Mouse (Mus musculus) neural tube, embryonic 11.5 days (tissue): ENCODE results near the gene Creld2. TPM values are rescaled to one million over a fixed set of nuclear protein-coding genes. Genes with fewer than 3 reads are reported as not detected.
A peak's percentile ranks its signal among the peaks of the same experiment; 100 is the strongest.

Experiments used
- ATAC-seq: fragments of 200-750 bp; cut with Nextera tagmentation; 2 replicates; pipeline ENCODE4 v1.8.0; 2017; ENCODE audit warnings: moderate number of reproducible peaks, mild to moderate bottlenecking, moderate TSS enrichment, moderate library complexity; ENCODE audit not compliant: insufficient read depth, low FRiP score, low TSS enrichment
- DNase-seq: peaks from one replicate; pipeline ENCODE4 v3.0.0-alpha.2; 2015; ENCODE audit warnings: low spot score
- H3K27ac ChIP-seq: fragments of 300-500 bp; sonication (generic); 2 replicates; pipeline ENCODE4 v1.5.1; 2014; ENCODE audit warnings: low read depth, mild to moderate bottlenecking, low read length
- H3K27me3 ChIP-seq: fragments of 300-500 bp; sonication (generic); 2 replicates; pipeline ENCODE4 v1.6.1; 2014; ENCODE audit warnings: mild to moderate bottlenecking, low read length, mixed read lengths; ENCODE audit not compliant: control insufficient read depth, insufficient read depth
- H3K36me3 ChIP-seq: fragments of 300-500 bp; sonication (generic); 2 replicates; pipeline ENCODE4 v1.6.1; 2014; ENCODE audit warnings: mild to moderate bottlenecking, low read length, moderate library complexity, mixed read lengths; ENCODE audit not compliant: control insufficient read depth, insufficient read depth
- H3K4me1 ChIP-seq: fragments of 300-500 bp; sonication (generic); 2 replicates; pipeline ENCODE4 v1.6.1; 2014; ENCODE audit warnings: low read length, mixed read lengths; ENCODE audit not compliant: control insufficient read depth, insufficient read depth
- H3K4me2 ChIP-seq: fragments of 300-500 bp; sonication (generic); 2 replicates; pipeline ENCODE4 v1.6.1; 2014; ENCODE audit warnings: low read depth, mild to moderate bottlenecking, moderate library complexity
- H3K4me3 ChIP-seq: fragments of 300-500 bp; sonication (generic); 2 replicates; pipeline ENCODE4 v1.5.1; 2014; ENCODE audit warnings: low read depth, low read length
- H3K9ac ChIP-seq: fragments of 300-500 bp; sonication (generic); 2 replicates; pipeline ENCODE4 v1.6.1; 2014; ENCODE audit warnings: mild to moderate bottlenecking, low read length
- H3K9me3 ChIP-seq: fragments of 300-500 bp; sonication (generic); 2 replicates; pipeline ENCODE4 v1.6.1; 2016; ENCODE audit warnings: low read length; ENCODE audit not compliant: control insufficient read depth
- WGBS: fragments of 180-500 bp; shearing (Covaris S2); extraction: QIAGEN DNeasy Blood & Tissue Kit; methylation state at CpG from one replicate; pipeline ENCODE4 v1.1.7; 2014; 5-methylcytosine and 5-hydroxymethylcytosine counted together
- polyA plus RNA-seq: library from polyadenylated mRNA; unstranded; fragments of >200 nt; fragmentation: Nextera tagmentation; extraction: Ambion mirVana; gene quantifications from 2 replicates; pipeline ENCODE4 v1.2.1, GENCODE M21; 2014

Creld2 gene
- polyA plus RNA-seq, 1 experiment from 2014 or later, result 96.4 TPM

DNA sequence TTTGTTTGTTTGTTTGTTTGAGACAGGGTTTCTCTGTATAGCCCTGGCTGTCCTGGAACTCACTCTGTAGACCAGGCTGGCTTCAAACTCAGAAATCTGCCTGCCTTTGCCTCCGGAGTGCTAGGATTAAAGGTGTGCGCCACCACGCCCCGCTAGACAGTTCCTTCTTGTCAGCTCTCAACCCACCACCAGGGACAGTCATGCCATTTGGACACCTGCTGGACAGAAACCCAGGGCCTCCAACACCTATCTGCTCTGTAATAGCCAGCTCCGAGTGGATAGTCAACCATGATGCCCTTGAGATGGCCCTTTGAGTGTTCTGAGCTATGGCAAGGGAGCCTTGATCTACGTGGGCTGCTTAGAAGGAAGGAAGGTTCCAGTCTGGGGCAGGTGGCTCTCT, 16.6 kb downstream of the Creld2 start:
- H3K27ac ChIP-seq, result no peak overlapping the region
- H3K4me1 ChIP-seq, result peaks cover 12% of the 10 kb centered on the region
- H3K4me2 ChIP-seq, result no peak overlapping the region
- 81% methylated on average over 6 of the region's 6 CpGs for WGBS
- ATAC-seq, result no peak
- no peak overlapping the region for H3K4me3 ChIP-seq
- H3K9ac ChIP-seq, result no peak overlapping the region
- no peaks in the 10 kb centered on the region for H3K9me3 ChIP-seq
- no peaks in the 10 kb centered on the region for H3K36me3 ChIP-seq
- no peaks in the 10 kb centered on the region for H3K27me3 ChIP-seq
- no peak for DNase-seq

DNA sequence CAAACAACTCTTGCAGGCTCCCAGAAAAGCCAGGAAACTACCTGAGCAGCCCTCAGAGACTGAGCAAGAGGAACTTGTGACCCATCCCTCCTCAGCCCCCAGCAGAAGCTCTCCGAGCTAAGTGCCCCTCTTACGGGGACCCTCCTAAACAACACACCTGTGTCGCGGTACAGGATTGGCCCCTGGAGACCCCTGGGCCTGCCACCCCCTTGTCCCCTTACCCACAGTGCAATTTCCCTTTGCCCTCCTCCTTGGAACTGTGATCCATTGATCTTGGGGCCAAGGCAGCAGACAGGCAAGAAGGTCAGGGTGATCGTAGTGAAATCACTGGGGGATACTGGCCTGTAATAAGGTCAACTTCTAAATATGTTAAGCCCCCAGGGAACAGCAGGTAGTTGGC, 17.1 kb downstream of the Creld2 start:
- WGBS, result 71% methylated on average over 5 of the region's 5 CpGs
- DNase-seq (no peak), ATAC-seq (no peak)
- Histone ChIP-seq H3K9me3 (no peaks in the 10 kb centered on the region), H3K4me2 (no peak overlapping the region), H3K27ac (no peak overlapping the region), H3K36me3 (no peaks in the 10 kb centered on the region), H3K4me3 (no peak overlapping the region), H3K9ac (no peak overlapping the region), H3K27me3 (no peaks in the 10 kb centered on the region), H3K4me1 (peaks cover 12% of the 10 kb centered on the region)

DNA sequence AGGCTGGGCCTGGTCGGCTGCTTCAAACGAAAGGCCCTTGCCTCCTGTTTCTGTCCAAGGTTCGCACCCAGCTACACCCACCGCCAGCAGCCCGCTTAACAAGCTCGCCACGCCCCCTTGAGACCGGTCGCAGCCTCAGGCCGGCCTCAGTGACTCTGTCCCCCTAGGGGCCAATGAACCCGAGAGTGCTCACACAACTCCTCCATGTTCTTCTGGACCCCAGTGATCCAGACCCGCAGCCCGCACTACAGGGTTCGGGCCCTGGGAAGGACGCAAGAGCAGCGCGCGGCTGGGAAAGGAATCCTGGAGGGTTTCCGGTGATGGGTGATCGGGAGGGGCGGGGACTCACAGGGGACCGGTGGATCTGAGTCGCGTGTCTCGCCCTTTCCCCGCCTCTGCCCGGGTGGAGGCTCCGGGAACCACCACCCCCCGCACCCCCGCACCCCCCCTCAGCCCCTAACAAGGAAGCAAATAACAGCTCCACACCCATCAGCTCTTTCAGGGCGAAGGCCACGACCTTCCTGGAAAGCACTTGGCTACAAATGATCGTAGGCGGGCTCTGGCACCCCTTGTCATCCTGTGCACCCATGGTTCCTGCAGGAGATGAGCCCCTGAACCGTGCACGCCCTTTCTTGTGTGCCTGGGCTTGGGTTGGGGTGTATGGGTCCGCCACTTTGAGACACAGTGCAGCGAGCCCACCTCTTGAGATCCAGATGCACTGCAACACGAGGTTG, 17.9 kb downstream of the Creld2 start:
- ATAC-seq (peak; percentile 56), DNase-seq (peak; percentile 69)
- peak overlapping the region; percentile 81 for H3K4me2 ChIP-seq
- H3K4me1 ChIP-seq, result peaks cover 12% of the 10 kb centered on the region
- no peaks in the 10 kb centered on the region for H3K27me3 ChIP-seq
- H3K9me3 ChIP-seq, result no peaks in the 10 kb centered on the region
- no peaks in the 10 kb centered on the region for H3K36me3 ChIP-seq
- 1% methylated on average over 32 of the region's 39 CpGs for WGBS
- peak overlapping the region; percentile 43 for H3K4me3 ChIP-seq
- peak overlapping the region; percentile 47 for H3K9ac ChIP-seq
- H3K27ac ChIP-seq, result no peak overlapping the region

DNA sequence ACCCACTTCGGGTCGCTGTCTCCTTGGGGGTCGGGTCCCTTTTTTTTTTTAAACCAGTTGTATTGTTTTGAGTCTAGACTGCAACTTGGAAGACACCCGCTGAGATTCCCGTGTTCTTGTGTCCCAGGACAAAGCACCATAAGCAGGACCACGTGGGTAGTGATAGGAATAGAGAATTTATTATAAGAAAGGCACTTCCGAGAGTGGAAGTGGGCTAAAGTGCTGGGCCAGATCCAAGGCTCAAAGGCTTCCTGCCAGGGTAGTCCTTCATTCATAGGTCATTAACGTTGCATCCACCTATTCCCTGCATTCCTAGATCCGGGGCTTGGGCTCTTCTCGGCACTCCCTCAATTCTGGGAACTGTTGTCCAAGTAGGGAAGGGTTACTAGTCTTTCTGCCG, 18.5 kb downstream of the Creld2 start:
- Histone ChIP-seq H3K36me3 (no peaks in the 10 kb centered on the region), H3K4me3 (peak overlapping the region; percentile 43), H3K9ac (peak overlapping the region; percentile 47), H3K27me3 (no peaks in the 10 kb centered on the region), H3K27ac (no peak overlapping the region), H3K4me1 (peaks cover 12% of the 10 kb centered on the region), H3K4me2 (peak overlapping the region; percentile 81), H3K9me3 (no peaks in the 10 kb centered on the region)
- no peak for DNase-seq
- no peak for ATAC-seq
- WGBS, result 1% methylated on average over 11 of the region's 11 CpGs

DNA sequence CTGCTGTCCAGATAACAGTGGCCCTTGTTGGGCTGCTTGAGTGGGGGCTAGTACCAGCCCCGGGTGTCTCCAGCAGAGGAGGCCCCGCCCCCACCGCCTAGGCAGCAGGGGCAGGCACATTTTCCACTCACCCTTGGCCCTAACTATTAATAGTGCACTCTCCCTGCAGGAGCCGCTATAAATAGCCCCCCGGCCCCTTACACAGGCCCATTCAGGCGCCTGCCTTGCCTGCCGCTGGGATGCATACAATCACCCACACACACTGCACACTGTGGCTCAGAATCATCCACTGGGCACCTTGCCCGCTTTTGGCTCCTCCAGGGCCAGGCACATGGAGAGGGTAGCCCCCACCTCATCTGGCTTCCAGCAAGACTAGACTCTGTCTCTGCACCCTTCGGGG, 19.8 kb downstream of the Creld2 start:
- DNase-seq (peak; percentile 18), ATAC-seq (peak; percentile 64; the same call in 1 of the 2 replicates)
- Histone ChIP-seq H3K9me3 (no peaks in the 10 kb centered on the region), H3K27me3 (no peaks in the 10 kb centered on the region), H3K4me3 (no peak overlapping the region), H3K4me1 (peaks cover 12% of the 10 kb centered on the region), H3K4me2 (no peak overlapping the region), H3K36me3 (no peaks in the 10 kb centered on the region), H3K27ac (0 out of 2 replicates have a peak overlapping the region, but pooled peaks have one; percentile 60), H3K9ac (peak overlapping the region; percentile 32)
- WGBS, result 22% methylated on average over 9 of the region's 9 CpGs

DNA sequence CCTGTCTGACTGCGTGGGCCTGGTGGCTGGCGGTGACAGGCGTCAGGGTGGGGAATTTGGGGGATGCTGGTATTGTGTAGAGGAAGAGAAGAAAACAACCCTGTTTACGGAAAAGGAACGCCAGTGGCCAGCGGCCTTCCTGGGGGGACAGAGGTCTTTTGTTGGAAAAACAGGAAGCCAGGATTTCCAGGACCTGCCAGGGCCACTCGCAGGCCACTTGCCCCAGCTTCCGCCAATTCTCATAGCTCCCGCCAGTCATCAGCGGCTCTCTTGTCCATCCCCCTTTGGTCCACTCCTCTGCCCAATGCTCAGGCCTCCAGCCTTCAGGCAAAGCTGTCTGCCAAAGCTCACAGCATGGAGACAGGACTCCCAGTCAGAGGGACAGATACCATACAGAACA, 20.7 kb downstream of the Creld2 start:
- Histone ChIP-seq H3K4me1 (peaks cover 12% of the 10 kb centered on the region), H3K4me2 (no peak overlapping the region), H3K9me3 (no peaks in the 10 kb centered on the region), H3K36me3 (no peaks in the 10 kb centered on the region), H3K27me3 (no peaks in the 10 kb centered on the region), H3K4me3 (no peak overlapping the region), H3K9ac (no peak overlapping the region), H3K27ac (no peak overlapping the region)
- no peak for ATAC-seq
- peak; percentile 25 for DNase-seq
- 71% methylated on average over 10 of the region's 10 CpGs for WGBS

DNA sequence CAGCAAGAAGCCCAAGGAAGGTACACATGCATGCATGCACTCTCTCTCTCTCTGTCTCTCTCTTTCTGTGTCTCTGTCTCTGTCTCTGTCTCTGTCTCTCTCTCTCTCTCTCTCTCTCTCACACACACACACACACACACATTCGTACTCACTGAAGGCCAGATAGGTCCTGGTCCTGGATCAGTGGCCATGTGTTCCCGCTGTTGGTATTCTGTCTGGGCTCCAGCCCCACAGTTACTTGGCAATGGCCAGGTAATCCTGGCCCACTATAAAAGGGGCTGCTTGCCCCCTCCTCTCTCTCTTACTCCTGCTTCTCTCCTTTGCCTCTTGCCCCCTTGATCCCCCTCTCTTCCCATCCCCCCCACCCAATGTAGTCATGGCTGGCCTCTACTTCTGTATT, 21.7 kb downstream of the Creld2 start:
- Histone ChIP-seq H3K36me3 (no peaks in the 10 kb centered on the region), H3K27ac (no peak overlapping the region)
- 87% methylated on average over 2 of the region's 2 CpGs for WGBS

DNA sequence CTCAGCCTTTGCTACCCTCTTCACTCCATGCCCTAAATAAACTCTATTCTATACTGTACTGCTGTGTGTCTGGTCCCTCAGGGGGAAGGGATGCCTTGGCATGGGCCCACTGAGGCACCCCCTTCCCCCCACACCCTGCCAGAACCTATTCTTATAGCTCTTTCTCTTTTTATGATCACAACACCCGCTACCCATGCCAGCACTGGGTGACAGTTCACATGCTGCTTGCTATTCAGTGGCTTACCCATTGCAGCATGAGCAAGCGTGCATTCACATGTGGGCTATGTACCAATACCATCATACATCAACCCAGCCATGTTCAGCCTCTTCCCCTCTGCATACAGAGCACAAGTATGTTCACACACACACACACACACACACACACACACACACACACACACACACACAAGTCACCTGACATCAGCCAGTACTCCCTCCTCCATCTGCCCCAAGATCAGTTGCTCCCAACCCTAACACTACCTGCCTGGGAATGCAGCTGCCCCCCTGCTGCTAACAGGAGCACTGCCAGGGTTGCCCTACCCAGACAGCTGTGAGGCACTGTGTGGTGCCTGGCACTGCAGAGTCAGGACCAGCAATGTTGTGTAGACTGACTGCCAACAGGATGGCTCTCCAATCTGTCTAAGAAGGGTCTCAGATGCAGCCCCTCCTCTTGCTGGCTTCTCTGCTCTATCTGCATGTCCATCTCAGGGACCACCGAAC, 22.3 kb downstream of the Creld2 start:
- DNase-seq, result no peak
- no peak overlapping the region for H3K9ac ChIP-seq
- peaks cover 12% of the 10 kb centered on the region for H3K4me1 ChIP-seq
- H3K4me2 ChIP-seq, result no peak overlapping the region
- WGBS, result 88% methylated on average over 3 of the region's 3 CpGs
- H3K36me3 ChIP-seq, result no peaks in the 10 kb centered on the region
- ATAC-seq, result no peak
- H3K4me3 ChIP-seq, result no peak overlapping the region
- H3K9me3 ChIP-seq, result no peaks in the 10 kb centered on the region
- H3K27ac ChIP-seq, result no peak overlapping the region
- no peaks in the 10 kb centered on the region for H3K27me3 ChIP-seq

More for the DNA sequence above, 21.7 kb downstream of the Creld2 start:
- ATAC-seq, result no peak
- H3K4me1 ChIP-seq, result peaks cover 12% of the 10 kb centered on the region
- DNase-seq, result no peak
- no peak overlapping the region for H3K9ac ChIP-seq
- H3K4me2 ChIP-seq, result no peak overlapping the region
- H3K9me3 ChIP-seq, result no peaks in the 10 kb centered on the region
- no peaks in the 10 kb centered on the region for H3K27me3 ChIP-seq
- no peak overlapping the region for H3K4me3 ChIP-seq

DNA sequence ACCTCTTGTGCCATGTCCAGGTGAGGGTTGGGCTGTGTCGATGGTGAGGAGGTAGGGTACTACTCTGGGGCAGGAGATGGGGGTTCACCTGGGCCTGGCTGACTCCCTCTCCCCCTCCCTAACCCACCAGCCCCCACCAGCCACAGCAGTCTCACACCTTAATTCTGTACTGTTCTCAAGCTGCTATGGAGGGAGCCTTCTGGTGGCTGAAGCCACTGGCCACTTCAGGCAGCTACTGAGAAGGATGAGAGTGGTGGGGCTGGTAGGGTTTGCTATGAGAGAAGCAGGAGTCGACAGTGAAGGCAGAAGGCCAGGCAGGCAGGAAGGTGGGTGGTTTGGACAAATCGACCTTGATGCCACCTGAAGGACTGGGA, 22.8 kb downstream of the Creld2 start:
- Histone ChIP-seq H3K36me3 (no peaks in the 10 kb centered on the region), H3K4me2 (no peak overlapping the region), H3K9me3 (no peaks in the 10 kb centered on the region), H3K27ac (no peak overlapping the region), H3K4me1 (peaks cover 12% of the 10 kb centered on the region), H3K27me3 (no peaks in the 10 kb centered on the region), H3K4me3 (no peak overlapping the region), H3K9ac (no peak overlapping the region)
- no peak for ATAC-seq
- DNase-seq, result no peak
- 92% methylated on average over 3 of the region's 3 CpGs for WGBS
